Mouse (Mus musculus) liver, postnatal 0 days (tissue): ENCODE measurements at regions not wholly inside any gene's neighbourhood (a gene's known extent, or its start where the extent isn't known, plus 50 kb on each side); places are given as distances from the start of the nearest gene placed in this dataset.

Experiments used
- CTCF ChIP-seq: sonication (generic); IDR thresholded peaks from 2 replicates; pipeline ENCODE4 v1.5.1; 2016; ENCODE audit warnings: antibody characterized with exemption, low read depth
- EP300 ChIP-seq: IDR thresholded peaks from 2 replicates; pipeline ENCODE4 v1.6.1; 2016; ENCODE audit warnings: antibody characterized with exemption, low read depth, mild to moderate bottlenecking

- TF ChIP-seq EP300 (no peak), CTCF (no peak)
Observed at GRCm38 (mm10) chr15:85661393-85661690, 73.4 kb upstream of the Ppara start.
